Mouse (Mus musculus) T-helper 2 cell (primary cell): ENCODE results near the gene Tmem269.

Experiments
- in situ Hi-C: fragments of 300-600 bp; cut with MboI, MseI; formaldehyde crosslinking; loops from one replicate; pipeline ENCODE4 v1.15.1; 2025; ENCODE audit warnings: high pct_unique_total_duplicates

The Tmem269 gene

GRCm38 (mm10) chr4:119185771-119186170 lies 32.2 kb downstream of the Tmem269 start:
- in situ Hi-C loops, result no loop called here

GRCm38 (mm10) chr4:119183525-119183924 lies 34.5 kb downstream of the Tmem269 start:
- in situ Hi-C loops, result no loop called here

- in situ Hi-C loops, result no loop called here
These were observed 36.6 kb downstream of the Tmem269 start for GRCm38 (mm10) chr4:119181456-119181855.

GRCm38 (mm10) chr4:119180133-119180707 lies 37.8 kb downstream of the Tmem269 start:
- in situ Hi-C loops, result no loop called here

GRCm38 (mm10) chr4:119178331-119178730 lies 39.7 kb downstream of the Tmem269 start:
- in situ Hi-C loops, result loop anchor here (5.0 kb wide), 1 partner anchor 44 kb away; no protein-coding TSS in a partner anchor

GRCm38 (mm10) chr4:119177702-119178101 lies 40.3 kb downstream of the Tmem269 start:
- in situ Hi-C loops, result loop anchor here (5.0 kb wide), 1 partner anchor 45 kb away; no protein-coding TSS in a partner anchor

- in situ Hi-C loops, result loop anchor here (5.0 kb wide), 1 partner anchor 167 kb away; no protein-coding TSS in a partner anchor
These were observed 44.1 kb downstream of the Tmem269 start, which contains the start of gene Zfp691 for GRCm38 (mm10) chr4:119173851-119174453. Gene Zfp691 (minus strand): TSS chr4:119174195.

- in situ Hi-C loops, result loop anchor here (5.0 kb wide), 1 partner anchor 166 kb away; no protein-coding TSS in a partner anchor
These were observed 44.9 kb downstream of the Tmem269 start for GRCm38 (mm10) chr4:119172919-119173650.

GRCm38 (mm10) chr4:119167663-119168062 lies 50.4 kb downstream of the Tmem269 start:
- in situ Hi-C loops, result loop anchor here (5.0 to 10.0 kb wide), 2 partner anchors 40 to 523 kb away; no protein-coding TSS in a partner anchor

- in situ Hi-C loops, result loop anchor here (5.0 to 10.0 kb wide), 2 partner anchors 40 to 522 kb away; no protein-coding TSS in a partner anchor
These were observed 50.9 kb downstream of the Tmem269 start for GRCm38 (mm10) chr4:119167068-119167467.

- in situ Hi-C loops, result loop anchor here (5.0 to 10.0 kb wide), 2 partner anchors 39 to 521 kb away; no protein-coding TSS in a partner anchor
These were observed 52.1 kb downstream of the Tmem269 start for GRCm38 (mm10) chr4:119165916-119166315.

- in situ Hi-C loops, result loop anchor here (10.0 kb wide), 1 partner anchor 518 kb away; no protein-coding TSS in a partner anchor
These were observed 55.0 kb downstream of the Tmem269 start for GRCm38 (mm10) chr4:119162990-119163389.

- in situ Hi-C loops, result loop anchor here (10.0 kb wide), 1 partner anchor 517 kb away; no protein-coding TSS in a partner anchor
These were observed 56.7 kb downstream of the Tmem269 start for GRCm38 (mm10) chr4:119161358-119161757.

- in situ Hi-C loops, result no loop called here
These were observed 60.1 kb downstream of the Tmem269 start for GRCm38 (mm10) chr4:119157891-119158290.

GRCm38 (mm10) chr4:119157186-119157585 lies 60.8 kb downstream of the Tmem269 start:
- in situ Hi-C loops, result no loop called here
